Mouse (Mus musculus) neural tube, embryonic 10.5 days (tissue): ENCODE measurements around the gene Olfr1196.
"Not testable (repeated sequence)": the region's sequence is repeated elsewhere in the genome, so short reads cannot be mapped to it uniquely, and the experiment has no call there.

Source experiments
- DNase-seq: peaks from one replicate; pipeline ENCODE4 v3.0.0-alpha.2; 2017; ENCODE audit warnings: low spot score; ENCODE audit errors: extremely low spot score

The Olfr1196 gene

GRCm38 (mm10) chr2:88704497-88704896 is at the start of gene Olfr1196:
Gene Olfr1196, minus strand, starts transcription at chr2:88704597.
- no peak for DNase-seq

- DNase-seq: no peak
Observed at GRCm38 (mm10) chr2:88751270-88751669, 46.9 kb upstream of the Olfr1196 start, which contains the start of gene Olfr1198. Gene Olfr1198, minus strand, starts transcription at chr2:88751370.

GRCm38 (mm10) chr2:88743379-88743778 is 39.0 kb upstream of the Olfr1196 start:
- no peak for DNase-seq

GRCm38 (mm10) chr2:88732266-88732665 is 27.9 kb upstream of the Olfr1196 start, which contains the start of gene Olfr1197:
Gene Olfr1197, minus strand, starts transcription at chr2:88732366.
- no peak for DNase-seq

- DNase-seq: no peak
Observed at GRCm38 (mm10) chr2:88689087-88689486, 15.3 kb downstream of the Olfr1196 start, which contains the start of gene Olfr1195. Gene Olfr1195, minus strand, starts transcription at chr2:88689187.

GRCm38 (mm10) chr2:88675328-88675727 is 29.1 kb downstream of the Olfr1196 start, which contains the start of gene Olfr1193:
Gene Olfr1193, plus strand, starts transcription at chr2:88675628.
- not testable (repeated sequence) for DNase-seq

GRCm38 (mm10) chr2:88648209-88648608 is 56.2 kb downstream of the Olfr1196 start, which contains the start of gene Olfr1192-ps1:
Gene Olfr1192-ps1, plus strand, starts transcription at chr2:88648509.
- no peak for DNase-seq
